Mouse (Mus musculus) MEL (cell line): Measurements from ENCODE around the gene Rabgap1l. TPM values are rescaled to one million over a fixed set of nuclear protein-coding genes. Genes with fewer than 3 reads are reported as not detected.

ENCODE experiments used
- DNase-seq: peaks from one replicate; pipeline ENCODE4 v3.0.0; 2011; ENCODE audit warnings: low read depth, low spot score
- H3K27ac ChIP-seq: 2 replicates; pipeline ENCODE4 v1.5.1; 2012; ENCODE audit warnings: low read depth, mild to moderate bottlenecking, control low read depth, low read length, moderate library complexity; ENCODE audit not compliant: control insufficient read depth
- H3K27me3 ChIP-seq, 2 experiments: fragments of 150-350 bp in 1 of 2; sonication (generic) in 1 of 2; 2 replicates each; pipeline ENCODE4 v1.6.1; 2012; ENCODE audit warnings: low read length in 2 of 2, mild to moderate bottlenecking in 2 of 2, improper control_type of control experiment in 1 of 2, moderate library complexity in 1 of 2; ENCODE audit not compliant: insufficient read depth in 2 of 2, control insufficient read depth in 1 of 2
- H3K36me3 ChIP-seq, 2 experiments: 2 replicates each; pipeline ENCODE4 v1.6.1; 2012 to 2014; ENCODE audit warnings: low read length in 2 of 2, improper control_type of control experiment in 1 of 2, inconsistent platforms in 1 of 2, mild to moderate bottlenecking in 1 of 2; ENCODE audit not compliant: insufficient read depth in 2 of 2, control insufficient read depth in 1 of 2
- H3K4me1 ChIP-seq, 2 experiments: fragments of 150-350 bp in 1 of 2; sonication (generic) in 1 of 2; 2 replicates each; pipeline ENCODE4 v1.6.1; 2012; ENCODE audit warnings: low read length in 2 of 2, improper control_type of control experiment in 1 of 2, mild to moderate bottlenecking in 1 of 2; ENCODE audit not compliant: insufficient read depth in 2 of 2, control insufficient read depth in 1 of 2
- H3K4me3 ChIP-seq, 2 experiments: fragments of 150-350 bp in 1 of 2; sonication (generic) in 1 of 2; 2 replicates each; pipeline ENCODE4 v1.5.1; 2012; ENCODE audit warnings: low read depth in 2 of 2, low read length in 2 of 2, mild to moderate bottlenecking in 2 of 2, moderate library complexity in 2 of 2, control low read depth in 1 of 2, improper control_type of control experiment in 1 of 2; ENCODE audit not compliant: control insufficient read depth in 1 of 2, insufficient read depth in 1 of 2
- H3K79me2 ChIP-seq: 2 replicates; pipeline ENCODE4 v1.6.1; 2012; ENCODE audit warnings: mild to moderate bottlenecking, low read length, moderate library complexity; ENCODE audit not compliant: control insufficient read depth, poor library complexity, insufficient read depth
- H3K9ac ChIP-seq: 2 replicates; pipeline ENCODE4 v1.6.1; 2012; ENCODE audit warnings: low read depth, mild to moderate bottlenecking, control low read depth, low read length, moderate library complexity; ENCODE audit not compliant: control insufficient read depth, poor library complexity, severe bottlenecking
- H3K9me3 ChIP-seq: fragments of 150-350 bp; sonication (generic); replicated peaks from 2 replicates; pipeline ENCODE4 v1.6.1; 2012; ENCODE audit warnings: mild to moderate bottlenecking, low read length, improper control_type of control experiment, moderate library complexity; ENCODE audit not compliant: insufficient read depth
- CHD1 ChIP-seq: IDR thresholded peaks from 2 replicates; pipeline ENCODE4 v1.6.1; 2012; ENCODE audit warnings: low read depth, mild to moderate bottlenecking, inconsistent platforms, low read length, improper control_type of control experiment
- CHD2 ChIP-seq: IDR thresholded peaks from 2 replicates; pipeline ENCODE4 v1.6.1; 2011; ENCODE audit warnings: low read length, improper control_type of control experiment
- E2F4 ChIP-seq: IDR thresholded peaks from 2 replicates; pipeline ENCODE4 v1.6.1; 2011; ENCODE audit warnings: low read depth, low read length, improper control_type of control experiment, borderline replicate concordance
- ELF1 ChIP-seq: IDR thresholded peaks from 2 replicates; pipeline ENCODE4 v1.6.1; 2014; ENCODE audit warnings: low read depth, mild to moderate bottlenecking, inconsistent platforms, low read length, improper control_type of control experiment, moderate library complexity
- EP300 ChIP-seq, 2 experiments: IDR thresholded peaks; 2 replicates each; pipeline ENCODE4 v1.6.1; 2011; ENCODE audit warnings: improper control_type of control experiment in 2 of 2, low read length in 2 of 2, low read depth in 1 of 2, mild to moderate bottlenecking in 1 of 2
- ETS1 ChIP-seq: IDR thresholded peaks from 2 replicates; pipeline ENCODE4 v1.6.1; 2012; ENCODE audit warnings: low read depth, mild to moderate bottlenecking, inconsistent platforms, low read length, improper control_type of control experiment, moderate library complexity
- GABPA ChIP-seq: IDR thresholded peaks from 2 replicates; pipeline ENCODE4 v1.6.1; 2012; ENCODE audit warnings: low read depth, mild to moderate bottlenecking, inconsistent platforms, low read length, improper control_type of control experiment, moderate library complexity
- GATA1 ChIP-seq: IDR thresholded peaks from 2 replicates; pipeline ENCODE4 v1.6.1; 2011; ENCODE audit warnings: low read depth, low read length, improper control_type of control experiment
- HCFC1 ChIP-seq: IDR thresholded peaks from 2 replicates; pipeline ENCODE4 v1.6.1; 2012; ENCODE audit warnings: low read depth, mild to moderate bottlenecking, inconsistent platforms, low read length, improper control_type of control experiment, moderate library complexity
- JUND ChIP-seq: IDR thresholded peaks from 2 replicates; pipeline ENCODE4 v1.6.1; 2011; ENCODE audit warnings: low read depth, mild to moderate bottlenecking, improper control_type of control experiment, low read length
- KAT2A ChIP-seq: conservative IDR thresholded peaks from 2 replicates; pipeline ENCODE4 v1.6.1; 2012; ENCODE audit warnings: low read depth, low read length, improper control_type of control experiment, inconsistent platforms
- MAFK ChIP-seq: IDR thresholded peaks from 2 replicates; pipeline ENCODE4 v1.6.1; 2011; ENCODE audit warnings: low read depth, mild to moderate bottlenecking, low read length, improper control_type of control experiment, borderline replicate concordance
- MAX ChIP-seq: IDR thresholded peaks from 2 replicates; pipeline ENCODE4 v1.6.1; 2011; ENCODE audit warnings: low read length, improper control_type of control experiment
- MAZ ChIP-seq: IDR thresholded peaks from 2 replicates; pipeline ENCODE4 v1.6.1; 2012; ENCODE audit warnings: low read depth, mild to moderate bottlenecking, inconsistent platforms, low read length, improper control_type of control experiment
- MEF2A ChIP-seq: IDR thresholded peaks from 2 replicates; pipeline ENCODE4 v1.6.1; 2014; ENCODE audit warnings: low read depth, mild to moderate bottlenecking, inconsistent platforms, low read length, improper control_type of control experiment; ENCODE audit not compliant: poor library complexity, insufficient replicate concordance, severe bottlenecking; ENCODE audit errors: extremely low read depth
- MXI1 ChIP-seq: IDR thresholded peaks from 2 replicates; pipeline ENCODE4 v1.6.1; 2011; ENCODE audit warnings: mild to moderate bottlenecking, low read depth, low read length, improper control_type of control experiment
- MYB ChIP-seq: IDR thresholded peaks from 2 replicates; pipeline ENCODE4 v1.6.1; 2011; ENCODE audit warnings: mild to moderate bottlenecking, low read depth, low read length, improper control_type of control experiment
- NRF1 ChIP-seq: IDR thresholded peaks from 2 replicates; pipeline ENCODE4 v1.6.1; 2014; ENCODE audit warnings: low read depth, mild to moderate bottlenecking, inconsistent platforms, low read length, improper control_type of control experiment, moderate library complexity; ENCODE audit not compliant: poor library complexity, insufficient read depth, severe bottlenecking
- POLR2A ChIP-seq, 2 experiments: IDR thresholded peaks; 2 replicates each; pipeline ENCODE4 v1.6.1; 2011 to 2012; ENCODE audit warnings: low read length in 2 of 2, mild to moderate bottlenecking in 2 of 2, control low read depth in 1 of 2, improper control_type of control experiment in 1 of 2, low read depth in 1 of 2, moderate library complexity in 1 of 2; ENCODE audit not compliant: control insufficient read depth in 1 of 2, insufficient read depth in 1 of 2, poor library complexity in 1 of 2
- POLR2AphosphoS2 ChIP-seq: IDR thresholded peaks from 2 replicates; pipeline ENCODE4 v1.6.1; 2011; ENCODE audit warnings: low read length, improper control_type of control experiment
- RAD21 ChIP-seq: IDR thresholded peaks from 2 replicates; pipeline ENCODE4 v1.6.1; 2011; ENCODE audit warnings: mild to moderate bottlenecking, low read depth, low read length, improper control_type of control experiment
- RCOR1 ChIP-seq: IDR thresholded peaks from 2 replicates; pipeline ENCODE4 v1.6.1; 2012; ENCODE audit warnings: low read depth, mild to moderate bottlenecking, inconsistent platforms, low read length, improper control_type of control experiment
- SIN3A ChIP-seq: IDR thresholded peaks from 2 replicates; pipeline ENCODE4 v1.6.1; 2012; ENCODE audit warnings: low read length, improper control_type of control experiment, inconsistent platforms
- TAL1 ChIP-seq: IDR thresholded peaks from 2 replicates; pipeline ENCODE4 v1.6.1; 2012; ENCODE audit warnings: mild to moderate bottlenecking, inconsistent platforms, low read length, moderate library complexity, mixed read lengths
- TBP ChIP-seq: IDR thresholded peaks from 2 replicates; pipeline ENCODE4 v1.8.0; 2011; ENCODE audit warnings: low read depth, low read length, improper control_type of control experiment
- TCF12 ChIP-seq: IDR thresholded peaks from 2 replicates; pipeline ENCODE4 v1.6.1; 2014; ENCODE audit warnings: low read depth, mild to moderate bottlenecking, inconsistent platforms, low read length, improper control_type of control experiment, moderate library complexity
- USF1 ChIP-seq: IDR thresholded peaks from 2 replicates; pipeline ENCODE4 v1.6.1; 2014; ENCODE audit warnings: low read depth, mild to moderate bottlenecking, inconsistent platforms, low read length, improper control_type of control experiment, moderate library complexity
- USF2 ChIP-seq, 2 experiments: IDR thresholded peaks; 2 replicates each; pipeline ENCODE4 v1.6.1; 2011 to 2012; ENCODE audit warnings: improper control_type of control experiment in 2 of 2, low read length in 2 of 2, borderline replicate concordance in 1 of 2, inconsistent platforms in 1 of 2, low read depth in 1 of 2, mild to moderate bottlenecking in 1 of 2; ENCODE audit not compliant: insufficient read depth in 1 of 2
- ZC3H11A ChIP-seq: IDR thresholded peaks from 2 replicates; pipeline ENCODE4 v1.6.1; 2012; ENCODE audit warnings: low read depth, mild to moderate bottlenecking, inconsistent platforms, low read length, improper control_type of control experiment
- polyA plus RNA-seq, 2 experiments: library from polyadenylated mRNA; stranded (reverse) in 1 of 2; unstranded in 1 of 2; fragments of >175 nt in 1 of 2; fragments of >200 nt in 1 of 2; gene quantifications; 2 replicates each; pipeline versions ENCODE4 v1.2.1 to v1.2.4; 2012; ENCODE audit warnings: low replicate concordance in 2 of 2, low read depth in 1 of 2; ENCODE audit not compliant: insufficient read length in 2 of 2, insufficient read depth in 1 of 2, missing spikeins in 1 of 2
- total RNA-seq: library from RNA; depleted of rRNA; stranded (reverse); fragments of 300-350 nt; gene quantifications from 2 replicates; pipeline ENCODE4 v1.2.3, GENCODE M21; 2012

Gene Rabgap1l
- total and polyA plus RNA-seq, 3 experiments: 24.1 to 26.2 TPM; not detected in 1

DNA sequence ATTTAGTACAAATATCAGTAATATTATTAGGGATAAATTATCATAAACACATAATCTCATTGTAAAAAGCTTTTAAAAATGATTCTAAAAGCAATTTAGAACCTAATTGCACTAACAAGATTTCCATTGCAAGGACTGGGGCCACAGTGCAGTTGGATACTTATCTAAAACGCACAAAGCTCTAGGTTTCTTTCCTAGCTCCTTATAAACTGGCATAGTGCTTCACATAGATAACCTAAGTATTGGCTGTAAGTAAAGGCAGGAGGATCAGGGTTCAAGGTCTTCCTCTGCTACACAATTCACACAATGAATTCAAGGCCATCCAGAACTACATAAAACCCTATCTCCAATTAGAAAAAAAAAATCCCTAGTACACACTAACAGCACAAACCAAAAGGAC lies 497.7 kb downstream of the Rabgap1l start:
- Histone ChIP-seq H3K9ac (no peak overlapping the region), H3K4me3 (no peak overlapping the region), H3K79me2 (peaks cover 3% of the 10 kb centered on the region), H3K27ac (peak overlapping the region; percentile 13; the same call in 1 of the 2 replicates), H3K27me3 (no peaks in the 10 kb centered on the region), H3K36me3 (peaks cover 0 to 50% of the 10 kb centered on the region in 2 experiments; a peak in 2 of 4 replicates), H3K4me1 (peaks cover 19 to 35% of the 10 kb centered on the region in 2 experiments), H3K9me3 (no peaks in the 10 kb centered on the region)
- 0 out of 2 replicates have a peak, but pooled peaks have one; percentile 41 for TF ChIP-seq RCOR1
- TF ChIP-seq TCF12: peak; percentile 55; the same call in 1 of the 2 replicates
- 0 out of 2 replicates have a peak, but pooled peaks have one; percentile 9 for TF ChIP-seq TAL1
- TF ChIP-seq ZC3H11A: no peak
- peak; percentile 70 to 72; a peak in 3 of 4 replicates for TF ChIP-seq EP300 (IDR thresholded peaks at IDR 0.05; ENCODE audit: low read depth in 1 of 2, low read length in 2 of 2)
- 0 out of 2 replicates have a peak, but pooled peaks have one; percentile 25 for TF ChIP-seq ETS1
- TF ChIP-seq RAD21: no peak
- peak; percentile 67 for TF ChIP-seq GATA1
- peak; percentile 47 for DNase-seq

DNA sequence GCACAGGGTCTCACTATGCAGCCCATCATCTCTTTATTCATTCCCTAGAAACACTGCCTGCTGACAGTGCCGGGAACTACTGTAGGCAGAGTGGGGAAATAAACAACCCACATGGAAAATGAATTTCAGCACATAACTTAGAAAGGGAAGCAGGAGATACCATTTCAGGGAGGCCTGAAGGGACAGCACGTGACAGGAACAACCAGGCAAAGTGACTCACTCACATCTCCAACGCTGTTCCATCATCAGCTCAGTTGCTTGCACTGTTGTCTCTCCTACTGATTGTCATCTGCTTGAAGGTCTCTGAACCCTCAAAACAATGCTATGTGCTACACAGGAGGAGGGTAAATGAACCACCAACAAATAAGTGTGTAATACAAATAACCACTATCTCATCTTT lies 499.5 kb downstream of the Rabgap1l start:
- DNase-seq: peak; percentile 70
- peak overlapping the region; percentile 51 for H3K27ac ChIP-seq
- no peak overlapping the region for H3K4me3 ChIP-seq
- H3K36me3 ChIP-seq: peaks cover 0 to 32% of the 10 kb centered on the region in 2 experiments; a peak in 2 of 4 replicates
- peaks cover 2% of the 10 kb centered on the region; the same call in 1 of the 2 replicates for H3K79me2 ChIP-seq
- peak overlapping the region; percentile 17; the same call in 1 of the 2 replicates for H3K9ac ChIP-seq
- H3K27me3 ChIP-seq: no peaks in the 10 kb centered on the region
- no peaks in the 10 kb centered on the region for H3K9me3 ChIP-seq
- H3K4me1 ChIP-seq: peaks cover 13 to 19% of the 10 kb centered on the region in 2 experiments; a peak in 3 of 4 replicates
- TF ChIP-seq NRF1 (no peak), CHD1 (no peak), CHD2 (no peak), MAFK (no peak), MAZ (no peak), KAT2A (no peak), MAX (peak; percentile 73), TBP (0 out of 2 replicates have a peak, but pooled peaks have one; percentile 13), SIN3A (no peak), TCF12 (no peak), TAL1 (no peak), USF2 (IDR thresholded peaks at IDR 0.05; ENCODE audit: borderline replicate concordance in 1 of 2, insufficient read depth in 1 of 2, low read depth in 1 of 2, low read length in 2 of 2) (0 out of 4 replicates have a peak, but pooled peaks of 1 of the 2 experiments have one; percentile 44), MEF2A (no peak), ELF1 (no peak), E2F4 (no peak), POLR2AphosphoS2 (no peak), GATA1 (no peak), MYB (no peak), USF1 (peak; percentile 91), MXI1 (no peak), ZC3H11A (no peak), POLR2A (IDR thresholded peaks at IDR 0.05; ENCODE audit: control insufficient read depth in 1 of 2, insufficient read depth in 1 of 2, low read depth in 1 of 2, low read length in 2 of 2, poor library complexity in 1 of 2) (no peak), RAD21 (no peak), EP300 (IDR thresholded peaks at IDR 0.05; ENCODE audit: low read depth in 1 of 2, low read length in 2 of 2) (no peak), RCOR1 (no peak), HCFC1 (no peak), ETS1 (no peak), JUND (peak; percentile 49; the same call in 1 of the 2 replicates), GABPA (no peak)
